Mouse (Mus musculus) right cerebral cortex, postnatal 36 days (tissue): Measurements from ENCODE around the gene Rasal1.

ENCODE experiments used
- DNase-seq, 2 experiments: peaks; one replicate each; pipeline ENCODE4 v3.0.0; 2022; ENCODE audit warnings: low spot score in 2 of 2, mixed read lengths in 1 of 2

Rasal1 gene

GRCm38 (mm10) chr5:120725811-120726455, 77.3 kb downstream of the Rasal1 start:
- DNase-seq = no peak
